Mouse (Mus musculus) liver, embryonic 14 days (tissue): ENCODE data around the gene Amigo1. TPM values are rescaled to one million over a fixed set of nuclear protein-coding genes. Genes with fewer than 3 reads are reported as not detected.

Source experiments
- polyA plus RNA-seq: library from polyadenylated mRNA; depleted of rRNA; stranded (reverse); fragments of >200 nt; gene quantifications from 2 replicates; pipeline ENCODE4 v1.2.3, GENCODE M21; 2012; rRNA removed

Gene Amigo1
- 0.35 and 0.41 TPM in 2 replicates for polyA plus RNA-seq

GRCm38 (mm10) chr3:108186098-108187047 lies at the start of gene Amigo1:
TSS of gene Amigo1 (plus strand) at chr3:108186335.

GRCm38 (mm10) chr3:108145534-108146445 lies 40.3 kb upstream of the Amigo1 start, which contains the start of gene Gnai3:
TSS of gene Gnai3 (minus strand) at chr3:108146146.

GRCm38 (mm10) chr3:108154656-108155055 lies 31.5 kb upstream of the Amigo1 start, which contains the start of gene Gpr61:
TSS of gene Gpr61 (minus strand) at chr3:108154882.

GRCm38 (mm10) chr3:108200329-108201323 lies 14.5 kb downstream of the Amigo1 start, which contains the start of gene Cyb561d1:
TSS of gene Cyb561d1 (minus strand) at chr3:108201212.

GRCm38 (mm10) chr3:108210771-108211139 lies 24.6 kb downstream of the Amigo1 start, which contains the start of gene Atxn7l2:
TSS of gene Atxn7l2 (minus strand) at chr3:108210934.

GRCm38 (mm10) chr3:108226558-108227350 lies 40.6 kb downstream of the Amigo1 start, which contains the start of gene Sypl2:
TSS of gene Sypl2 (minus strand) at chr3:108226648.

Other genes with a start within 250 kb of the Amigo1 start
- gene Gstm6, start 242.6 kb upstream of the Amigo1 start, polyA plus RNA-seq: 4.7 and 6.2 TPM in 2 replicates
- 2.9 and 4.7 TPM in 2 replicates for gene Gstm3, start 217.1 kb upstream of the Amigo1 start, polyA plus RNA-seq
- 3.4 TPM in 2 replicates for gene Gstm2, start 199.9 kb upstream of the Amigo1 start, polyA plus RNA-seq
- 111 and 127 TPM in 2 replicates for gene Gstm1, start 168.4 kb upstream of the Amigo1 start, polyA plus RNA-seq
- 10.1 and 11.9 TPM in 2 replicates for gene Gstm4, start 141.4 kb upstream of the Amigo1 start, polyA plus RNA-seq
- gene Ampd2, start 99.7 kb upstream of the Amigo1 start, polyA plus RNA-seq: 44.0 and 51.2 TPM in 2 replicates
- gene Gnat2, start 93.5 kb upstream of the Amigo1 start, polyA plus RNA-seq: 0.95 and 1.4 TPM in 2 replicates
- gene Gnai3, start 40.2 kb upstream of the Amigo1 start, polyA plus RNA-seq: 30.2 and 35.7 TPM in 2 replicates
- gene Gpr61, start 31.5 kb upstream of the Amigo1 start, polyA plus RNA-seq: not detected in 2 replicates
- gene Cyb561d1, start 14.9 kb downstream of the Amigo1 start, polyA plus RNA-seq: 1.5 and 1.9 TPM in 2 replicates
- gene Atxn7l2, start 24.6 kb downstream of the Amigo1 start, polyA plus RNA-seq: 1.9 and 2.1 TPM in 2 replicates
- gene Sypl2, start 40.3 kb downstream of the Amigo1 start, polyA plus RNA-seq: 0.03 and 0.07 TPM in 2 replicates
- gene Psma5, start 70.6 kb downstream of the Amigo1 start, polyA plus RNA-seq: 97.2 and 113 TPM in 2 replicates
- gene Sort1, start 97.7 kb downstream of the Amigo1 start, polyA plus RNA-seq: 3.5 and 4.0 TPM in 2 replicates
- 0.16 and 0.25 TPM in 2 replicates for gene Mybphl, start 178.6 kb downstream of the Amigo1 start, polyA plus RNA-seq
- 20.7 and 20.8 TPM in 2 replicates for gene Psrc1, start 197.5 kb downstream of the Amigo1 start, polyA plus RNA-seq
- gene Celsr2, start 229.2 kb downstream of the Amigo1 start, polyA plus RNA-seq: 0.23 and 0.29 TPM in 2 replicates